Mouse (Mus musculus) MEL (cell line): ENCODE results near the gene Lgi2. TPM values are rescaled to one million over a fixed set of nuclear protein-coding genes. Genes with fewer than 3 reads are reported as not detected.

Experiments used
- DNase-seq: peaks from one replicate; pipeline ENCODE4 v3.0.0; 2011; ENCODE audit warnings: low read depth, low spot score
- H3K27ac ChIP-seq: 2 replicates; pipeline ENCODE4 v1.5.1; 2012; ENCODE audit warnings: low read depth, mild to moderate bottlenecking, control low read depth, low read length, moderate library complexity; ENCODE audit not compliant: control insufficient read depth
- H3K27me3 ChIP-seq, 2 experiments: fragments of 150-350 bp in 1 of 2; sonication (generic) in 1 of 2; 2 replicates each; pipeline ENCODE4 v1.6.1; 2012; ENCODE audit warnings: low read length in 2 of 2, mild to moderate bottlenecking in 2 of 2, improper control_type of control experiment in 1 of 2, moderate library complexity in 1 of 2; ENCODE audit not compliant: insufficient read depth in 2 of 2, control insufficient read depth in 1 of 2
- H3K36me3 ChIP-seq, 2 experiments: 2 replicates each; pipeline ENCODE4 v1.6.1; 2012 to 2014; ENCODE audit warnings: low read length in 2 of 2, improper control_type of control experiment in 1 of 2, inconsistent platforms in 1 of 2, mild to moderate bottlenecking in 1 of 2; ENCODE audit not compliant: insufficient read depth in 2 of 2, control insufficient read depth in 1 of 2
- H3K4me1 ChIP-seq, 2 experiments: fragments of 150-350 bp in 1 of 2; sonication (generic) in 1 of 2; 2 replicates each; pipeline ENCODE4 v1.6.1; 2012; ENCODE audit warnings: low read length in 2 of 2, improper control_type of control experiment in 1 of 2, mild to moderate bottlenecking in 1 of 2; ENCODE audit not compliant: insufficient read depth in 2 of 2, control insufficient read depth in 1 of 2
- H3K4me3 ChIP-seq, 2 experiments: fragments of 150-350 bp in 1 of 2; sonication (generic) in 1 of 2; 2 replicates each; pipeline ENCODE4 v1.5.1; 2012; ENCODE audit warnings: low read depth in 2 of 2, low read length in 2 of 2, mild to moderate bottlenecking in 2 of 2, moderate library complexity in 2 of 2, control low read depth in 1 of 2, improper control_type of control experiment in 1 of 2; ENCODE audit not compliant: control insufficient read depth in 1 of 2, insufficient read depth in 1 of 2
- H3K79me2 ChIP-seq: 2 replicates; pipeline ENCODE4 v1.6.1; 2012; ENCODE audit warnings: mild to moderate bottlenecking, low read length, moderate library complexity; ENCODE audit not compliant: control insufficient read depth, poor library complexity, insufficient read depth
- H3K9ac ChIP-seq: 2 replicates; pipeline ENCODE4 v1.6.1; 2012; ENCODE audit warnings: low read depth, mild to moderate bottlenecking, control low read depth, low read length, moderate library complexity; ENCODE audit not compliant: control insufficient read depth, poor library complexity, severe bottlenecking
- H3K9me3 ChIP-seq: fragments of 150-350 bp; sonication (generic); replicated peaks from 2 replicates; pipeline ENCODE4 v1.6.1; 2012; ENCODE audit warnings: mild to moderate bottlenecking, low read length, improper control_type of control experiment, moderate library complexity; ENCODE audit not compliant: insufficient read depth
- CHD1 ChIP-seq: IDR thresholded peaks from 2 replicates; pipeline ENCODE4 v1.6.1; 2012; ENCODE audit warnings: low read depth, mild to moderate bottlenecking, inconsistent platforms, low read length, improper control_type of control experiment
- CHD2 ChIP-seq: IDR thresholded peaks from 2 replicates; pipeline ENCODE4 v1.6.1; 2011; ENCODE audit warnings: low read length, improper control_type of control experiment
- CTCF ChIP-seq, 3 experiments: IDR thresholded peaks in 2 of 3; conservative IDR thresholded peaks in 1 of 3; 2 replicates each; pipeline ENCODE4 v1.5.1; 2011 to 2012; ENCODE audit warnings: low read length in 3 of 3, low read depth in 2 of 3, mild to moderate bottlenecking in 2 of 3, improper control_type of control experiment in 1 of 3, inconsistent platforms in 1 of 3, mixed read lengths in 1 of 3, moderate library complexity in 1 of 3; ENCODE audit not compliant: control insufficient read depth in 1 of 3, insufficient read depth in 1 of 3, poor library complexity in 1 of 3, severe bottlenecking in 1 of 3
- EP300 ChIP-seq, 2 experiments: IDR thresholded peaks; 2 replicates each; pipeline ENCODE4 v1.6.1; 2011; ENCODE audit warnings: improper control_type of control experiment in 2 of 2, low read length in 2 of 2, low read depth in 1 of 2, mild to moderate bottlenecking in 1 of 2
- ETS1 ChIP-seq: IDR thresholded peaks from 2 replicates; pipeline ENCODE4 v1.6.1; 2012; ENCODE audit warnings: low read depth, mild to moderate bottlenecking, inconsistent platforms, low read length, improper control_type of control experiment, moderate library complexity
- GABPA ChIP-seq: IDR thresholded peaks from 2 replicates; pipeline ENCODE4 v1.6.1; 2012; ENCODE audit warnings: low read depth, mild to moderate bottlenecking, inconsistent platforms, low read length, improper control_type of control experiment, moderate library complexity
- HCFC1 ChIP-seq: IDR thresholded peaks from 2 replicates; pipeline ENCODE4 v1.6.1; 2012; ENCODE audit warnings: low read depth, mild to moderate bottlenecking, inconsistent platforms, low read length, improper control_type of control experiment, moderate library complexity
- JUND ChIP-seq: IDR thresholded peaks from 2 replicates; pipeline ENCODE4 v1.6.1; 2011; ENCODE audit warnings: low read depth, mild to moderate bottlenecking, improper control_type of control experiment, low read length
- KAT2A ChIP-seq: conservative IDR thresholded peaks from 2 replicates; pipeline ENCODE4 v1.6.1; 2012; ENCODE audit warnings: low read depth, low read length, improper control_type of control experiment, inconsistent platforms
- MAFK ChIP-seq: IDR thresholded peaks from 2 replicates; pipeline ENCODE4 v1.6.1; 2011; ENCODE audit warnings: low read depth, mild to moderate bottlenecking, low read length, improper control_type of control experiment, borderline replicate concordance
- MAZ ChIP-seq: IDR thresholded peaks from 2 replicates; pipeline ENCODE4 v1.6.1; 2012; ENCODE audit warnings: low read depth, mild to moderate bottlenecking, inconsistent platforms, low read length, improper control_type of control experiment
- MEF2A ChIP-seq: IDR thresholded peaks from 2 replicates; pipeline ENCODE4 v1.6.1; 2014; ENCODE audit warnings: low read depth, mild to moderate bottlenecking, inconsistent platforms, low read length, improper control_type of control experiment; ENCODE audit not compliant: poor library complexity, insufficient replicate concordance, severe bottlenecking; ENCODE audit errors: extremely low read depth
- MYB ChIP-seq: IDR thresholded peaks from 2 replicates; pipeline ENCODE4 v1.6.1; 2011; ENCODE audit warnings: mild to moderate bottlenecking, low read depth, low read length, improper control_type of control experiment
- POLR2A ChIP-seq, 2 experiments: IDR thresholded peaks; 2 replicates each; pipeline ENCODE4 v1.6.1; 2011 to 2012; ENCODE audit warnings: low read length in 2 of 2, mild to moderate bottlenecking in 2 of 2, control low read depth in 1 of 2, improper control_type of control experiment in 1 of 2, low read depth in 1 of 2, moderate library complexity in 1 of 2; ENCODE audit not compliant: control insufficient read depth in 1 of 2, insufficient read depth in 1 of 2, poor library complexity in 1 of 2
- POLR2AphosphoS2 ChIP-seq: IDR thresholded peaks from 2 replicates; pipeline ENCODE4 v1.6.1; 2011; ENCODE audit warnings: low read length, improper control_type of control experiment
- RAD21 ChIP-seq: IDR thresholded peaks from 2 replicates; pipeline ENCODE4 v1.6.1; 2011; ENCODE audit warnings: mild to moderate bottlenecking, low read depth, low read length, improper control_type of control experiment
- RCOR1 ChIP-seq: IDR thresholded peaks from 2 replicates; pipeline ENCODE4 v1.6.1; 2012; ENCODE audit warnings: low read depth, mild to moderate bottlenecking, inconsistent platforms, low read length, improper control_type of control experiment
- SMC3 ChIP-seq: IDR thresholded peaks from 2 replicates; pipeline ENCODE4 v1.6.1; 2011; ENCODE audit warnings: low read depth, low read length, improper control_type of control experiment
- TCF12 ChIP-seq: IDR thresholded peaks from 2 replicates; pipeline ENCODE4 v1.6.1; 2014; ENCODE audit warnings: low read depth, mild to moderate bottlenecking, inconsistent platforms, low read length, improper control_type of control experiment, moderate library complexity
- USF1 ChIP-seq: IDR thresholded peaks from 2 replicates; pipeline ENCODE4 v1.6.1; 2014; ENCODE audit warnings: low read depth, mild to moderate bottlenecking, inconsistent platforms, low read length, improper control_type of control experiment, moderate library complexity
- USF2 ChIP-seq, 2 experiments: IDR thresholded peaks; 2 replicates each; pipeline ENCODE4 v1.6.1; 2011 to 2012; ENCODE audit warnings: improper control_type of control experiment in 2 of 2, low read length in 2 of 2, borderline replicate concordance in 1 of 2, inconsistent platforms in 1 of 2, low read depth in 1 of 2, mild to moderate bottlenecking in 1 of 2; ENCODE audit not compliant: insufficient read depth in 1 of 2
- ZC3H11A ChIP-seq: IDR thresholded peaks from 2 replicates; pipeline ENCODE4 v1.6.1; 2012; ENCODE audit warnings: low read depth, mild to moderate bottlenecking, inconsistent platforms, low read length, improper control_type of control experiment
- ZKSCAN1 ChIP-seq: IDR thresholded peaks from 2 replicates; pipeline ENCODE4 v1.6.1; 2012; ENCODE audit warnings: low read depth, mild to moderate bottlenecking, inconsistent platforms, low read length, improper control_type of control experiment, moderate library complexity
- polyA plus RNA-seq, 2 experiments: library from polyadenylated mRNA; stranded (reverse) in 1 of 2; unstranded in 1 of 2; fragments of >175 nt in 1 of 2; fragments of >200 nt in 1 of 2; gene quantifications; 2 replicates each; pipeline versions ENCODE4 v1.2.1 to v1.2.4; 2012; ENCODE audit warnings: low replicate concordance in 2 of 2, low read depth in 1 of 2; ENCODE audit not compliant: insufficient read length in 2 of 2, insufficient read depth in 1 of 2, missing spikeins in 1 of 2
- total RNA-seq: library from RNA; depleted of rRNA; stranded (reverse); fragments of 300-350 nt; gene quantifications from 2 replicates; pipeline ENCODE4 v1.2.3, GENCODE M21; 2012

The Lgi2 gene
- total and polyA plus RNA-seq, 3 experiments, result not detected

DNA sequence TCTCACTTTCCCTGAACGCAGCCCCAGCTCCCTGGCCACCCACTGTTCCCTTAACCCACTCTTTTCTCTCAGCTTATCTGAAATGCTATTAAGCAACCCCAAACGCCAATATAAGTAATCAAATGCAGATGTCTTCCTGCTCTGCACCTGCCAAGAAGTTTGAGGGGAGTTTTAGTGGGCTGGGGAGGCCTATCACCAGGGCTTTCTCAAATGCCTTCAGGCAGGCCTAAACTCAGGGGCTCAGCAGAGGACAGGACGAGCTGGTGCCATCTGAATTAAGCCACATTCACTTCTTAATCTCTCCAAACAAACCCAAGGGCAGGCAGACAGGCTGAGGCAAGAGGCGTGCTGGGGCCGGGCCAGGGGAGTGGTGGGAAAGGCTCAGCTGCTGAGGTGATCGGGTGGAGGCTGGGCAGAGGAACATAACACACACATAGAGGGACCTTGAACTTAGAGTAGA is 38.4 kb upstream of the Lgi2 start:
- no peak for DNase-seq
- no peak overlapping the region for H3K9ac ChIP-seq
- H3K9me3 ChIP-seq, result no peaks in the 10 kb centered on the region
- H3K36me3 ChIP-seq, result no peaks in the 10 kb centered on the region
- H3K4me1 ChIP-seq, result no peaks in the 10 kb centered on the region
- no peak overlapping the region for H3K4me3 ChIP-seq
- no peak overlapping the region for H3K27ac ChIP-seq
- TF ChIP-seq POLR2AphosphoS2, result no peak
- TF ChIP-seq HCFC1, result no peak
- no peak for TF ChIP-seq KAT2A
- no peak for TF ChIP-seq TCF12
- TF ChIP-seq JUND, result no peak
- no peak for TF ChIP-seq CHD2
- no peak for TF ChIP-seq RCOR1
- TF ChIP-seq MAZ, result no peak
- TF ChIP-seq, all 39 proteins: peak for 0
- Histone ChIP-seq H3K27me3 (no peaks in the 10 kb centered on the region; a peak in 2 of 4 replicates), H3K79me2 (no peaks in the 10 kb centered on the region)

DNA sequence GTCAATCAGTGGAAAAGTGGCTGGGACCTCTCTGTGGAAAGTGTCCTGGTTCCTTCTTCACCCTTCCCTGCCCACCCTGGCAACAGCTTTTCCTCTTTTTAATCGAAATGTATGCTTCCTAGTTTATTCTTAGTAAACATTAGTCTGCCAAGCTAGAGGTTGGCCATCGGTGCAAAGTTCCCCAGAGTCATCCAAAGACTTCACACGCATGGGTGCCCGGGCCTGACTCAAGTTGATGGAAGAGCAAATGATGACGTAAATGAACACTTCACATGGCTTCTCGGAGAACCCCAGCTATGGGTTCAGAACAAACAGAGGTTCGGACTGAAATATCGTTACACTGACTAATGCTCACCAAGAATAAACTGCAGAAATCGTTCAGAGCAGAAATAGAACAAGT is 24.4 kb upstream of the Lgi2 start:
- no peaks in the 10 kb centered on the region for H3K9me3 ChIP-seq
- H3K79me2 ChIP-seq, result no peaks in the 10 kb centered on the region
- no peak overlapping the region for H3K4me3 ChIP-seq
- no peaks in the 10 kb centered on the region for H3K4me1 ChIP-seq
- H3K36me3 ChIP-seq, result no peaks in the 10 kb centered on the region
- no peak overlapping the region for H3K9ac ChIP-seq
- TF ChIP-seq POLR2A (IDR thresholded peaks at IDR 0.05; ENCODE audit: control insufficient read depth in 1 of 2, insufficient read depth in 1 of 2, low read depth in 1 of 2, low read length in 2 of 2, poor library complexity in 1 of 2) (no peak), CHD1 (no peak), MEF2A (no peak), HCFC1 (no peak), MAFK (no peak), ZC3H11A (no peak), MAZ (no peak), USF1 (no peak), CHD2 (no peak), RCOR1 (no peak), ZKSCAN1 (no peak), MYB (no peak), CTCF (IDR thresholded peaks at IDR 0.05 in 2 of 3, conservative IDR thresholded peaks at IDR 0.05 in 1 of 3; ENCODE audit: control insufficient read depth in 1 of 3, insufficient read depth in 1 of 3, low read depth in 2 of 3, low read length in 3 of 3, poor library complexity in 1 of 3, severe bottlenecking in 1 of 3) (no peak), SMC3 (no peak), GABPA (no peak), ETS1 (no peak), USF2 (IDR thresholded peaks at IDR 0.05; ENCODE audit: borderline replicate concordance in 1 of 2, insufficient read depth in 1 of 2, low read depth in 1 of 2, low read length in 2 of 2) (no peak), EP300 (IDR thresholded peaks at IDR 0.05; ENCODE audit: low read depth in 1 of 2, low read length in 2 of 2) (no peak), KAT2A (no peak), RAD21 (no peak)
- TF ChIP-seq, all 39 proteins: peak for 0
- Histone ChIP-seq H3K27me3 (no peaks in the 10 kb centered on the region), H3K27ac (no peak overlapping the region)
- DNase-seq, result no peak
